Mouse (Mus musculus) brain, embryonic 18.5 days (tissue): ENCODE results near the gene Gm8922.
"Not testable (repeated sequence)": the region's sequence is repeated elsewhere in the genome, so short reads cannot be mapped to it uniquely, and the experiment has no call there.

ENCODE experiments used
- DNase-seq: peaks from one replicate; pipeline ENCODE4 v3.0.0-alpha.2; 2012; ENCODE audit warnings: low read depth, low spot score

Gene Gm8922

GRCm38 (mm10) chr5:11681659-11682058 lies at the start of gene Gm8922:
TSS of gene Gm8922 (plus strand) at chr5:11681959.
- DNase-seq: not testable (repeated sequence)
